Mouse (Mus musculus): ENCODE data around the gene Foxk2.

DNA sequence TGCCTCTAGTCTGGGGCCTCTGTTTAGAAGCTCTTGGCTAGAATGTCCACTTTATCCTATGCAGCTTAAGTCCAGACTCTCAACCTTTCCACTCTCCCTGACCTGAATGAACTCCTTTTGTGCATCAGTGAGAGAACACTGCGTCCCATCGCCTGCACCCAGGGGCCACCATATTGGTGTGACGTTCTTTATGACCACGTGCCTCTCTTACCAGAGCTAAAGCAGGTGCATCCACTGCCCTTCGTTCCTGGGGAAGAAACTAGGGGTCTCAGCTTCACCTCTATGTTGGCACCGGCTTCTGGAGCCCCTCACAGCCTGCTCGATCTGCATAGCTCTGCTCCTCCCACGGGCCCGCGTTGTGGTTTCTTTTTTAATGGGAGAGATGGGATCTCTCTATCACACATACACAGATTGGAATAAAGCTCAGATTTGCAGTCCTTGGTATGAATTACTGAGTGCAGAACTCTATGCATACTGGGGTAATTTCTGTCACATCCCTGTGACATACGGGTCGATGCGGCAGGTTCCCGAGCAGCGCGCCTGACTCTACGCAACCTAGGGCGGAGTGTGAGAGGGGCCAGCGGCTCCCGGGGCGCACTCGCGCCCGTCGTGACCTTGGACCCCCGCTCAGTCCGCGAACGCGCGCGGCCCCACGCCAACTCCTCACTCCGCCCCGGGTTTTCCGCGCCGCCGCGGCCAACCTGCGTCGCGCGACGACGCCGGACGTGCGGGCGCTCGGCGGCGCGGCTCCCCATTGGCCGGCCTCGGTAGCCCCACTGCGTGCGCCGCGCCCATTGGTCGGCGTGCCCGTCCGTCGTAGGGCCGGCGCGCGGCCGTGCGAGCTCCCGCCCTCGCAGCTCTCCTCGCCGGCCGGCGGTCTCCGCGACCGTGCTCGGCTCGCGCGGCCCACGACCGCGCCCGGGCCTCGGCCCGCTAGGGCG is at the start of gene Foxk2:
- TF ChIP-seq HCFC1 (IDR thresholded peaks at IDR 0.05; ENCODE audit: borderline replicate concordance, insufficient read depth, low read length) (0 out of 2 replicates have a peak, but pooled peaks have one; percentile 39), MAFK (IDR thresholded peaks at IDR 0.05; ENCODE audit: insufficient read depth, low read depth, low read length) (no peak), CHD2 (IDR thresholded peaks at IDR 0.05; ENCODE audit: low read depth, low read length) (no peak)

All from ES-E14 (cell line).